Mouse (Mus musculus) forebrain, embryonic 10.5 days (tissue): ENCODE measurements around the gene Psmg3. TPM values are rescaled to one million over a fixed set of nuclear protein-coding genes. Genes with fewer than 3 reads are reported as not detected.
A peak's percentile ranks its signal among the peaks of the same experiment; 100 is the strongest.

ENCODE experiments used
- DNase-seq: peaks from one replicate; pipeline ENCODE4 v3.0.0-alpha.2; 2017; ENCODE audit warnings: low spot score; ENCODE audit errors: extremely low spot score
- H3K27ac ChIP-seq: fragments of 300-500 bp; sonication (generic); 2 replicates; pipeline ENCODE4 v1.5.1; 2016; ENCODE audit warnings: mild to moderate bottlenecking
- H3K27me3 ChIP-seq: fragments of 300-500 bp; sonication (generic); 2 replicates; pipeline ENCODE4 v1.6.1; 2016; ENCODE audit warnings: mild to moderate bottlenecking; ENCODE audit not compliant: poor library complexity, severe bottlenecking
- H3K36me3 ChIP-seq: fragments of 300-500 bp; sonication (generic); replicated peaks from 2 replicates; pipeline ENCODE4 v1.6.1; 2016; ENCODE audit warnings: mild to moderate bottlenecking, moderate library complexity
- H3K4me1 ChIP-seq: fragments of 300-500 bp; sonication (generic); 2 replicates; pipeline ENCODE4 v1.6.1; 2016
- H3K4me3 ChIP-seq: fragments of 300-500 bp; sonication (generic); 2 replicates; pipeline ENCODE4 v1.5.1; 2016; ENCODE audit warnings: mild to moderate bottlenecking, moderate library complexity
- H3K9me3 ChIP-seq: fragments of 300-500 bp; sonication (generic); 2 replicates; pipeline ENCODE4 v1.6.1; 2016; ENCODE audit warnings: mild to moderate bottlenecking, moderate library complexity
- WGBS: fragments of 180-500 bp; shearing (Covaris S2); methylation state at CpG from one replicate; pipeline ENCODE4 v1.1.7; 2016; 5-methylcytosine and 5-hydroxymethylcytosine counted together
- polyA plus RNA-seq: library from polyadenylated mRNA; unstranded; fragments of >200 nt; fragmentation: Nextera tagmentation; extraction: Ambion mirVana; gene quantifications from 2 replicates; pipeline ENCODE4 v1.2.1, GENCODE M21; 2016

Psmg3 gene
- polyA plus RNA-seq, 1 experiment from 2014 or later, result 103 TPM

- no peaks in the 10 kb centered on the region for H3K36me3 ChIP-seq
- H3K4me1 ChIP-seq, result no peaks in the 10 kb centered on the region
- no peaks in the 10 kb centered on the region for H3K9me3 ChIP-seq
- 90% methylated on average over 8 of the region's 8 CpGs for WGBS
- no peaks in the 10 kb centered on the region for H3K27me3 ChIP-seq
- no peak for DNase-seq
- no peak overlapping the region for H3K27ac ChIP-seq
- no peak overlapping the region for H3K4me3 ChIP-seq
These were observed 45.3 kb downstream of the Psmg3 start for GRCm38 (mm10) chr5:139781406-139781805.

GRCm38 (mm10) chr5:139776966-139777365 is 49.7 kb downstream of the Psmg3 start:
- H3K27ac ChIP-seq, result no peak overlapping the region
- no peak for DNase-seq
- H3K4me3 ChIP-seq, result no peak overlapping the region
- no peaks in the 10 kb centered on the region for H3K9me3 ChIP-seq
- no peaks in the 10 kb centered on the region for H3K27me3 ChIP-seq
- peaks cover 23% of the 10 kb centered on the region for H3K36me3 ChIP-seq
- WGBS, result 85% methylated on average over 5 of the region's 5 CpGs
- H3K4me1 ChIP-seq, result peaks cover 13% of the 10 kb centered on the region

- Histone ChIP-seq H3K4me3 (peak within 1 kb of the TSS; percentile 65), H3K27ac (peak within 1 kb of the TSS; percentile 58), H3K36me3 (peaks cover 39% of the 10 kb centered on the region), H3K4me1 (peaks cover 13% of the 10 kb centered on the region), H3K9me3 (no peaks in the 10 kb centered on the region), H3K27me3 (no peaks in the 10 kb centered on the region)
- peak; percentile 93 for DNase-seq
- WGBS, result under 1% methylated on average over 55 of the region's 55 CpGs
These were observed 51.3 kb downstream of the Psmg3 start, which contains the start of gene Ints1 for GRCm38 (mm10) chr5:139775216-139775926. TSS of gene Ints1 (minus strand) at chr5:139775674.

Other genes with a start within 250 kb of the Psmg3 start
- 5.9 and 6.9 TPM in 2 replicates for gene Micall2, start 90.5 kb downstream of the Psmg3 start, polyA plus RNA-seq
- 41.0 and 43.2 TPM in 2 replicates for gene Ints1, start 51.2 kb downstream of the Psmg3 start, polyA plus RNA-seq
- 9.8 and 10.1 TPM in 2 replicates for gene Mafk, start 35.4 kb downstream of the Psmg3 start, polyA plus RNA-seq
- gene Tmem184a, start 7.0 kb downstream of the Psmg3 start, polyA plus RNA-seq, result 1.4 and 1.8 TPM in 2 replicates
- 0.31 TPM in 1 of 2 replicates, not detected in the other for gene Gm26938, start 478 bp downstream of the Psmg3 start, polyA plus RNA-seq
- 0.07 and 0.32 TPM in 2 replicates for gene Elfn1, start 81.1 kb upstream of the Psmg3 start, polyA plus RNA-seq